Mouse (Mus musculus): Measurements from ENCODE around the gene Klk1b22. TPM values are rescaled to one million over a fixed set of nuclear protein-coding genes. Genes with fewer than 3 reads are reported as not detected.
"Not testable (repeated sequence)": the region's sequence is repeated elsewhere in the genome, so short reads cannot be mapped to it uniquely, and the experiment has no call there.

The Klk1b22 gene
- polyA plus RNA-seq (2012; rRNA removed): not detected in 2 replicates

- TF ChIP-seq CTCF (IDR thresholded peaks at IDR 0.05; ENCODE audit: borderline replicate concordance, extremely low read depth, insufficient read depth, insufficient read length) (no peak), POLR2A (IDR thresholded peaks at IDR 0.05; ENCODE audit: borderline replicate concordance, extremely low read depth, insufficient read depth, insufficient read length, poor library complexity, severe bottlenecking) (no peak)
- no peak for DNase-seq (ENCODE audit: low read depth)
Measured at GRCm38 (mm10) chr7:44112373-44112772, at the start of gene Klk1b22. Klk1b22 (plus strand) TSS chr7:44112673.

- TF ChIP-seq CTCF (IDR thresholded peaks at IDR 0.05; ENCODE audit: borderline replicate concordance, extremely low read depth, insufficient read depth, insufficient read length) (no peak), POLR2A (IDR thresholded peaks at IDR 0.05; ENCODE audit: borderline replicate concordance, extremely low read depth, insufficient read depth, insufficient read length, poor library complexity, severe bottlenecking) (no peak)
- no peak for DNase-seq (ENCODE audit: low read depth)
Measured at GRCm38 (mm10) chr7:44072117-44072516, 40.4 kb upstream of the Klk1b22 start.

- TF ChIP-seq POLR2A (IDR thresholded peaks at IDR 0.05; ENCODE audit: borderline replicate concordance, extremely low read depth, insufficient read depth, insufficient read length, poor library complexity, severe bottlenecking) (no peak), CTCF (IDR thresholded peaks at IDR 0.05; ENCODE audit: borderline replicate concordance, extremely low read depth, insufficient read depth, insufficient read length) (no peak)
- DNase-seq (ENCODE audit: low read depth): no peak
Measured at GRCm38 (mm10) chr7:44077703-44078102, 34.8 kb upstream of the Klk1b22 start.

GRCm38 (mm10) chr7:44096111-44096510 lies 16.4 kb upstream of the Klk1b22 start:
- DNase-seq (ENCODE audit: low read depth): no peak
- TF ChIP-seq POLR2A (IDR thresholded peaks at IDR 0.05; ENCODE audit: borderline replicate concordance, extremely low read depth, insufficient read depth, insufficient read length, poor library complexity, severe bottlenecking) (no peak), CTCF (IDR thresholded peaks at IDR 0.05; ENCODE audit: borderline replicate concordance, extremely low read depth, insufficient read depth, insufficient read length) (no peak)

- not testable (repeated sequence) for DNase-seq (ENCODE audit: low read depth)
Measured at GRCm38 (mm10) chr7:44102028-44102427, 10.4 kb upstream of the Klk1b22 start, which contains the start of gene Klk1b21. Klk1b21 (plus strand) TSS chr7:44102328.

- TF ChIP-seq POLR2A (IDR thresholded peaks at IDR 0.05; ENCODE audit: borderline replicate concordance, extremely low read depth, insufficient read depth, insufficient read length, poor library complexity, severe bottlenecking): no peak
- no peak for TF ChIP-seq CTCF (IDR thresholded peaks at IDR 0.05; ENCODE audit: borderline replicate concordance, extremely low read depth, insufficient read depth, insufficient read length)
- DNase-seq (ENCODE audit: low read depth): no peak
Measured at GRCm38 (mm10) chr7:44123445-44123844, 11.0 kb downstream of the Klk1b22 start.

- no peak for TF ChIP-seq POLR2A (IDR thresholded peaks at IDR 0.05; ENCODE audit: borderline replicate concordance, extremely low read depth, insufficient read depth, insufficient read length, poor library complexity, severe bottlenecking)
- no peak for TF ChIP-seq CTCF (IDR thresholded peaks at IDR 0.05; ENCODE audit: borderline replicate concordance, extremely low read depth, insufficient read depth, insufficient read length)
- no peak for DNase-seq (ENCODE audit: low read depth)
Measured at GRCm38 (mm10) chr7:44136467-44136866, 24.0 kb downstream of the Klk1b22 start, which contains the start of gene Klk1b16. Klk1b16 (plus strand) TSS chr7:44136767.

Other genes starting within 250 kb of the Klk1b22 start
- 0.39 and 0.93 TPM in 2 replicates for gene Klk4, start 231.5 kb upstream of the Klk1b22 start, polyA plus RNA-seq (2012; rRNA removed)
- gene Klk15, start 178.9 kb upstream of the Klk1b22 start, polyA plus RNA-seq (2012; rRNA removed): not detected in 2 replicates
- gene Klk1b8, start 162.0 kb upstream of the Klk1b22 start, polyA plus RNA-seq (2012; rRNA removed): not detected in 2 replicates
- not detected in 2 replicates for gene Klk1b1, start 145.9 kb upstream of the Klk1b22 start, polyA plus RNA-seq (2012; rRNA removed)
- gene Klk1b9, start 136.6 kb upstream of the Klk1b22 start, polyA plus RNA-seq (2012; rRNA removed): not detected in 2 replicates
- not detected in 2 replicates for gene Klk1b11, start 116.8 kb upstream of the Klk1b22 start, polyA plus RNA-seq (2012; rRNA removed)
- gene Klk1b26, start 100.5 kb upstream of the Klk1b22 start, polyA plus RNA-seq (2012; rRNA removed): not detected in 2 replicates
- gene Klk1b27, start 60.4 kb upstream of the Klk1b22 start, polyA plus RNA-seq (2012; rRNA removed): 0.10 TPM in 2 replicates
- not detected in 2 replicates for gene Klk1b21, start 10.3 kb upstream of the Klk1b22 start, polyA plus RNA-seq (2012; rRNA removed)
- gene Klk1b16, start 24.1 kb downstream of the Klk1b22 start, polyA plus RNA-seq (2012; rRNA removed): not detected in 2 replicates
- gene Klk1b24, start 75.6 kb downstream of the Klk1b22 start, polyA plus RNA-seq (2012; rRNA removed): 0.19 TPM in 1 of 2 replicates, not detected in the other
- not detected in 2 replicates for gene Klk1b3, start 85.5 kb downstream of the Klk1b22 start, polyA plus RNA-seq (2012; rRNA removed)
- gene Klk1b4, start 94.8 kb downstream of the Klk1b22 start, polyA plus RNA-seq (2012; rRNA removed): not detected in 2 replicates
- gene Klk1b5, start 103.3 kb downstream of the Klk1b22 start, polyA plus RNA-seq (2012; rRNA removed): not detected in 2 replicates
- gene Klk1, start 112.7 kb downstream of the Klk1b22 start, polyA plus RNA-seq (2012; rRNA removed): 0.16 TPM in 1 of 2 replicates, not detected in the other
- not detected in 2 replicates for gene Gm36864, start 123.5 kb downstream of the Klk1b22 start, polyA plus RNA-seq (2012; rRNA removed)
- gene 1700028J19Rik, start 134.0 kb downstream of the Klk1b22 start, polyA plus RNA-seq (2012; rRNA removed): 1.5 and 2.1 TPM in 2 replicates
- gene 2410002F23Rik, start 134.0 kb downstream of the Klk1b22 start, polyA plus RNA-seq (2012; rRNA removed): 270 and 344 TPM in 2 replicates
- not detected in 2 replicates for gene Acp4, start 144.7 kb downstream of the Klk1b22 start, polyA plus RNA-seq (2012; rRNA removed)
- gene Gm15517, start 148.8 kb downstream of the Klk1b22 start, polyA plus RNA-seq (2012; rRNA removed): 1.0 and 1.2 TPM in 2 replicates
- 3.2 and 3.6 TPM in 2 replicates for gene Clec11a, start 194.2 kb downstream of the Klk1b22 start, polyA plus RNA-seq (2012; rRNA removed)
- 17.2 and 63.1 TPM in 2 replicates for gene Shank1, start 197.6 kb downstream of the Klk1b22 start, polyA plus RNA-seq (2012; rRNA removed)

Measured in brain, embryonic 14.5 days (tissue).